Mouse (Mus musculus) thymus, postnatal 36 days (tissue): ENCODE results near the gene Hpse2.

Source experiments
- DNase-seq, 2 experiments: peaks; one replicate each; pipeline ENCODE4 v3.0.0; 2022; ENCODE audit warnings: mixed read lengths in 2 of 2

Gene Hpse2

GRCm38 (mm10) chr19:43156085-43156484 is 232.1 kb downstream of the Hpse2 start:
- DNase-seq: no peak

GRCm38 (mm10) chr19:43155582-43155981 is 232.6 kb downstream of the Hpse2 start:
- DNase-seq: no peak

GRCm38 (mm10) chr19:43147901-43148300 is 240.3 kb downstream of the Hpse2 start:
- DNase-seq: no peak

- DNase-seq: no peak
Measured at GRCm38 (mm10) chr19:43146820-43147219, 241.3 kb downstream of the Hpse2 start.

GRCm38 (mm10) chr19:43141646-43142045 is 246.5 kb downstream of the Hpse2 start:
- no peak for DNase-seq

- DNase-seq: no peak
Measured at GRCm38 (mm10) chr19:43109796-43110195, 278.4 kb downstream of the Hpse2 start.

- no peak for DNase-seq
Measured at GRCm38 (mm10) chr19:43096915-43097314, 291.2 kb downstream of the Hpse2 start.

GRCm38 (mm10) chr19:43087216-43087615 is 300.9 kb downstream of the Hpse2 start:
- no peak for DNase-seq

GRCm38 (mm10) chr19:43064155-43064554 is 324.0 kb downstream of the Hpse2 start:
- DNase-seq: no peak

- DNase-seq: no peak
Measured at GRCm38 (mm10) chr19:43044506-43044905, 343.6 kb downstream of the Hpse2 start.

GRCm38 (mm10) chr19:43042721-43043120 is 345.4 kb downstream of the Hpse2 start:
- DNase-seq: no peak

GRCm38 (mm10) chr19:43042211-43042610 is 345.9 kb downstream of the Hpse2 start:
- DNase-seq: no peak

GRCm38 (mm10) chr19:43036381-43036780 is 351.8 kb downstream of the Hpse2 start:
- DNase-seq: no peak

GRCm38 (mm10) chr19:43027305-43027704 is 360.9 kb downstream of the Hpse2 start:
- peak; percentile 8 to 9 for DNase-seq

- no peak for DNase-seq
Measured at GRCm38 (mm10) chr19:43022611-43023173, 365.5 kb downstream of the Hpse2 start.

GRCm38 (mm10) chr19:43018792-43019191 is 369.4 kb downstream of the Hpse2 start:
- DNase-seq: no peak

- DNase-seq: no peak
Measured at GRCm38 (mm10) chr19:42996406-42996805, 391.7 kb downstream of the Hpse2 start.

- DNase-seq: no peak
Measured at GRCm38 (mm10) chr19:42988833-42989232, 399.3 kb downstream of the Hpse2 start.

- DNase-seq: no peak
Measured at GRCm38 (mm10) chr19:42986315-42986701, 401.8 kb downstream of the Hpse2 start.

- no peak for DNase-seq
Measured at GRCm38 (mm10) chr19:42985372-42986314, 402.5 kb downstream of the Hpse2 start.

GRCm38 (mm10) chr19:42980537-42980936 is 407.6 kb downstream of the Hpse2 start:
- DNase-seq: no peak

- no peak for DNase-seq
Measured at GRCm38 (mm10) chr19:42977938-42978337, 410.2 kb downstream of the Hpse2 start.

- no peak for DNase-seq
Measured at GRCm38 (mm10) chr19:42973740-42974139, 414.4 kb downstream of the Hpse2 start.

- no peak for DNase-seq
Measured at GRCm38 (mm10) chr19:42965171-42965570, 423.0 kb downstream of the Hpse2 start.
